Mouse (Mus musculus): ENCODE measurements at regions not wholly inside any gene's neighbourhood (a gene's known extent, or its start where the extent isn't known, plus 50 kb on each side); places are given as distances from the start of the nearest gene placed in this dataset.

DNA sequence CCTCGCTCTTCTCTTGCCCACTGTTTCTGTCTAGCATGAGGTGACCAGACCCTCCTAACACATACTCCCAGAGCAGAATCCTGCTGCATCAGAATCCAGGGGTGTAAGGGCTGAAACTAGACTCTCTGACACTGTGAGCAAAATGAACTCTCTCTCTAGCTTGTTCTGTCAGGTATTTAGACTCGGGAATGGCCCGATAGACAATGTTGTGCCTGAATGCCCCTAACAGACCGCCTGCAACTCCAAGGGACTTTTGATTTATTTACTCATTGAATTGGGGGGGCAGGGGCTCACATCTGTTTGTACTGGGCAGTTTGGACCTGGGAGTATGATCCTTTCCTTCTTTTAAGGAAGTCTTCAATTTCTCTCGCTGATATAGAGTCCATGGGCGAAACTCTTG is 469.3 kb upstream of the Trpc7 start:
- 84% methylated on average over 6 of the region's 6 CpGs for WGBS
- Histone ChIP-seq H3K4me2 (no peak overlapping the region), H3K4me1 (replicated peaks) (no peaks in the 10 kb centered on the region), H3K9ac (no peak overlapping the region), H3K27ac (no peak overlapping the region), H3K27me3 (no peaks in the 10 kb centered on the region), H3K9me3 (replicated peaks) (no peaks in the 10 kb centered on the region), H3K4me3 (no peak overlapping the region), H3K36me3 (no peaks in the 10 kb centered on the region)
- ATAC-seq (replicated peaks; ENCODE audit: insufficient number of reproducible peaks, insufficient read depth, low FRiP score, low read depth): no peak

DNA sequence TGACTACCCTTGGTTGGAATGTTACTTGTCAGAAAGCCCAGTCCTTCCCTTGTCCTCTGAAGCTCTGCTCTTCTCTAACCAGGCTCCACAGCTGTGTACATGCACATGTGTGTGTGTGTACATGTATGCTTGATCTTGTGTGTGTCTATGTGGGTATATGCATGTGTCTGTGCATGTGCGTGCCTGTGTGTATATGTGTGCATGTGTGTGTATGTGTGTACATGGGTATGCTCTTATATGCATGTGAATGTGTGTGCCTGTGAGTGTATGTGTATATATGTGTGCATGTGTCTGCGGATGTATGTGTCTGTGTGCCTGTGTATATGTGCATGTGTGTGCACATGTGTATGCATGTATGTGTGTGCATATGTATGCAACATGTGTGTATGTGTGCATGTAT is 468.6 kb upstream of the Trpc7 start:
- Histone ChIP-seq H3K27ac (no peak overlapping the region), H3K27me3 (no peaks in the 10 kb centered on the region), H3K9ac (no peak overlapping the region), H3K4me2 (no peak overlapping the region), H3K4me1 (replicated peaks) (no peaks in the 10 kb centered on the region), H3K4me3 (no peak overlapping the region), H3K9me3 (replicated peaks) (no peaks in the 10 kb centered on the region), H3K36me3 (no peaks in the 10 kb centered on the region)
- no peak for ATAC-seq (replicated peaks; ENCODE audit: insufficient number of reproducible peaks, insufficient read depth, low FRiP score, low read depth)
- 96% methylated on average over 2 of the region's 2 CpGs for WGBS

DNA sequence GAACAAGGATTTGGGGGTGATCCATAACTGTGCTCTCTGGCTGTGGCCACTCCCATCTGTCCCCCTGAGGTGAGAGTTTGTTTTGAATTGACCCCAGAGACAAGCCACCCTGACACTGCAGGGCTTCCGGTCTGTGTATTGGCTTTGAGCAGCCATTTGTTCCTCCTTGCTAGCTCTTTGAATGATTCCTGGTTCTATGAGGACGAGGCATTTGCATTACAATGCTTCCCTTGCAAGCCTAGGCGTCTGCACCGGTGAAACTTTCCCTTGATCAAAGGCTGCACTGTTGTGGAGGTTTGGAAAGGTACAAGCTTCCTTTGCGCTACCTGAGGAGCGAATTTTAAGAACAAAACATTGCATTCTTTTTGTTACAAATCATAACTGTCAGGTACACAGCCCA is 466.8 kb upstream of the Trpc7 start:
- 28% methylated on average over 6 of the region's 6 CpGs for WGBS
- no peaks in the 10 kb centered on the region for H3K4me1 ChIP-seq (replicated peaks)
- H3K9me3 ChIP-seq (replicated peaks): no peaks in the 10 kb centered on the region
- H3K27me3 ChIP-seq: no peaks in the 10 kb centered on the region
- H3K4me2 ChIP-seq: no peak overlapping the region
- H3K36me3 ChIP-seq: no peaks in the 10 kb centered on the region
- H3K9ac ChIP-seq: no peak overlapping the region
- H3K27ac ChIP-seq: no peak overlapping the region
- H3K4me3 ChIP-seq: no peak overlapping the region
- no peak for ATAC-seq (replicated peaks; ENCODE audit: insufficient number of reproducible peaks, insufficient read depth, low FRiP score, low read depth)

DNA sequence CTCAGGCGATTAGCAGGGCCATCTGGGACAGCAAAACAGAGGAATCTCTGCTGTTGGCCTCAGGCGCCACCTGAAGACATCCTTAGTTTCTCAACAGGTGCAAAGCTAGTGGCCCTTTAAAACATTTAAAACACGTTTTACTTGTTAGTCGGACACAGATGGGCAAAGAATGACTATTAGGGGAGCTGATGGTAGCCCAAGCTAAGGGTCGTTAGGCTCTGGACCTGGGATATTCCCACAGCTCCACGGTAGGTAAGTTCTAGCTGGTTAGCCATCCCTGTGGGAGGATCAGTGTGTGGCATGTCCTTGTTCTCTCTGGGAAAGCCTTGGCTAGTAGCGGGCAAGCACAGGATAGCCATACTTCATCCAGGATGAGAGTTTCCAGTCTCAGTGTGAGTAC is 465.5 kb upstream of the Trpc7 start:
- H3K27me3 ChIP-seq: no peaks in the 10 kb centered on the region
- ATAC-seq (replicated peaks; ENCODE audit: insufficient number of reproducible peaks, insufficient read depth, low FRiP score, low read depth): no peak
- no peak overlapping the region for H3K9ac ChIP-seq
- no peak overlapping the region for H3K4me3 ChIP-seq
- H3K36me3 ChIP-seq: no peaks in the 10 kb centered on the region
- H3K4me1 ChIP-seq (replicated peaks): no peaks in the 10 kb centered on the region
- H3K9me3 ChIP-seq (replicated peaks): no peaks in the 10 kb centered on the region
- H3K4me2 ChIP-seq: no peak overlapping the region
- 74% methylated on average over 7 of the region's 7 CpGs for WGBS
- H3K27ac ChIP-seq: no peak overlapping the region

DNA sequence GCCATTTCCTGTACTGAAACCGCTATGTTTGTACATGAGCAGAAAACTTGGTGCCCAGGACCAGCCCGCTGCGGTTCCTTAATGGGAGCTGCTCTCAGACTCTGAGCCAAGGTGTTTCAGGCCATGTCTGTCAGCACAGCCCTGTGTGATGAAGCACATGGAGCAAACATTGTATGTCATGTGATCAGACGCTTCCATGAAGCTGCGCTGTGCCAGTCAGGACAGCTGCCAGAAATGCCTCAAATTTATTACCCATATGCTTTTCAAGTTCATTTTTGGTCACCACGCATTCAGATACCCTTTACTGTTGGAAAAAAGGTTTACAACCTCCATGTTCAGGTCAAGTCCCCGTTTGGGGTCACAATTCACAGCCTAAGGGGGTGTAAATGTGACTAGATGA is 458.8 kb upstream of the Trpc7 start:
- Histone ChIP-seq H3K4me1 (replicated peaks) (no peaks in the 10 kb centered on the region), H3K27me3 (no peaks in the 10 kb centered on the region), H3K9ac (no peak overlapping the region), H3K4me3 (no peak overlapping the region), H3K4me2 (no peak overlapping the region), H3K27ac (no peak overlapping the region), H3K36me3 (no peaks in the 10 kb centered on the region), H3K9me3 (replicated peaks) (no peaks in the 10 kb centered on the region)
- no peak for ATAC-seq (replicated peaks; ENCODE audit: insufficient number of reproducible peaks, insufficient read depth, low FRiP score, low read depth)
- WGBS: 77% methylated on average over 7 of the region's 7 CpGs

DNA sequence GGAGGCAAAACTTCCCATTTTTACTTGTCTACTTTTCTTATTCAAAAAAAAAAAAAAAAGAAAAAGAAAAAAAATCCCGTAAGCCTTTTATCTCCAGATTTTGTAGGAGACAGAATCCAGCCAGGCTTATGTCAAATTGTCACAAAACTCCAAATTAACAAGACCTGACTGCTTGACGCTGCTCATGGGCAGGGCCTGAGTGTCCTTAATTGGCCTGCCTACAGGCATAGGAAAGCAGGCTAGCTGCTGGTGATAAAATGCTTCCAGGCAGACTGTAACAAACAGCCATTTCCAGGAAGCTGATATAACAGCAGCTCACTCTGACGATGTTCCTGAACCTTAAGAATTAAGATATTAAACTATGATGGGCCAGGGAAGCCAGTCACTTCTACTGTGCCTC is 458.2 kb upstream of the Trpc7 start:
- no peak overlapping the region for H3K4me2 ChIP-seq
- no peak overlapping the region for H3K4me3 ChIP-seq
- ATAC-seq (replicated peaks; ENCODE audit: insufficient number of reproducible peaks, insufficient read depth, low FRiP score, low read depth): no peak
- no peak overlapping the region for H3K9ac ChIP-seq
- H3K9me3 ChIP-seq (replicated peaks): no peaks in the 10 kb centered on the region
- no peaks in the 10 kb centered on the region for H3K27me3 ChIP-seq
- 36% methylated on average over 3 of the region's 3 CpGs for WGBS
- no peaks in the 10 kb centered on the region for H3K36me3 ChIP-seq
- H3K4me1 ChIP-seq (replicated peaks): no peaks in the 10 kb centered on the region
- H3K27ac ChIP-seq: no peak overlapping the region

DNA sequence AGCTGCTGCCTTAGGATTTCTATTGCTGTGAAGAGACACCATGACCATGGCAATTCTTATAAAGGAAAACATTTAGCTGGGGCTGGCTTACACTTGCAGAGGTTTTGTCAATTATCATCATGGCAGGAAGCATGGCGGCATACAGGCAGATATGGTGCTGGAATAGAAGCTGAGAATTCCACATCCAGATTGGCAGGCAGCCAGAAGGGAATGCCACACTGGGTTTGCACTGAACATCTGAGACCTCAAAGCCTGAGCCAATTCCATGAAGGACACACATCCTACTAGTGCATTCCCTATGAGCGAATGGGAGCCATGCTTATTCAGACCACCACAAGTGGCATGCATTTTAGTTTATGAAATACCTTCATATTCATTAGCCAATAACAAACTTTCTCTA is 455.0 kb upstream of the Trpc7 start:
- H3K4me3 ChIP-seq: no peak overlapping the region
- ATAC-seq (replicated peaks; ENCODE audit: insufficient number of reproducible peaks, insufficient read depth, low FRiP score, low read depth): no peak
- 58% methylated on average over 2 of the region's 2 CpGs for WGBS

DNA sequence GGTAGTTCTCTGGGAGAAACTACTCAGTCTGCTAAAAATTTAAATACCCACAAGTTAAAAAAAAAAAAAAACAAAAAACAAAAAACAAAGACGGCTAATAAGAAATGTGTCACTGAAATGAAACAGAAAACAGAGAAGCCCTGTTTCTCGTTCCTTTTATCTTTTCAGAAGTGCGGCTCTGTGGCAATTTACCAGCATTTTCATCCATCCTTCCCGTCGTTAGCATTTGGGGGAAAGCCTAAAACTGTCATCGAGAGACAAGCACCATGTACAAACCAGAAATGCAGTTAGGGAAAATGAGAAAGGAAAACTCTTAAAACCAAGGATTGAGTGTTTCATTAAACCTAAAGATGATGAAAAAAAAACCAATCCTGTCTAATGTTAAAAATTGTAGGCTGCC is 442.9 kb upstream of the Trpc7 start:
- 44% methylated on average over 6 of the region's 6 CpGs for WGBS
- Histone ChIP-seq H3K4me2 (no peak overlapping the region), H3K9ac (no peak overlapping the region), H3K9me3 (replicated peaks) (no peaks in the 10 kb centered on the region), H3K4me1 (replicated peaks) (no peaks in the 10 kb centered on the region), H3K27ac (no peak overlapping the region), H3K36me3 (no peaks in the 10 kb centered on the region), H3K4me3 (no peak overlapping the region), H3K27me3 (no peaks in the 10 kb centered on the region)
- no peak for ATAC-seq (replicated peaks; ENCODE audit: insufficient number of reproducible peaks, insufficient read depth, low FRiP score, low read depth)

More for the DNA sequence above, 455.0 kb upstream of the Trpc7 start:
- Histone ChIP-seq H3K9me3 (replicated peaks) (no peaks in the 10 kb centered on the region), H3K4me1 (replicated peaks) (no peaks in the 10 kb centered on the region), H3K4me2 (no peak overlapping the region), H3K36me3 (no peaks in the 10 kb centered on the region), H3K27ac (no peak overlapping the region), H3K9ac (no peak overlapping the region), H3K27me3 (no peaks in the 10 kb centered on the region)

DNA sequence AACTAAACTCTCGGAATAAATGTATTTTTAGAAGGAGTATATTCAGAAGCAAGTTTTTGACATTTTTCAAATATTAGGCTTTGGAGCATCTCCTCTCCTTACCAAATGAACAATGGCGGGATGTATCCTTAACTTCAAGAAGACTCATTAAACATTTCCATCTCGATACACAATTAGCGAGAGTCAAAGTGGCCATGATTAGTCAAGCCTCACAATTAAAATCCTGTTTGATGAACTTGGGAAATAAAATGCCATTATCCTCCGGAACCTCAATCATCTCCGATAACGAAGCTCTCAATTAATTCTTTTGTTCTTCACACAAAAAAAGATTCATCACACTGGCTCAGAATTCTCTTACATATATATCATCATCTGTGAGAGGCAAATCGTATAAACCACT is 440.8 kb upstream of the Trpc7 start:
- H3K4me2 ChIP-seq: no peak overlapping the region
- no peak for ATAC-seq (replicated peaks; ENCODE audit: insufficient number of reproducible peaks, insufficient read depth, low FRiP score, low read depth)
- WGBS: 91% methylated on average over 8 of the region's 8 CpGs

DNA sequence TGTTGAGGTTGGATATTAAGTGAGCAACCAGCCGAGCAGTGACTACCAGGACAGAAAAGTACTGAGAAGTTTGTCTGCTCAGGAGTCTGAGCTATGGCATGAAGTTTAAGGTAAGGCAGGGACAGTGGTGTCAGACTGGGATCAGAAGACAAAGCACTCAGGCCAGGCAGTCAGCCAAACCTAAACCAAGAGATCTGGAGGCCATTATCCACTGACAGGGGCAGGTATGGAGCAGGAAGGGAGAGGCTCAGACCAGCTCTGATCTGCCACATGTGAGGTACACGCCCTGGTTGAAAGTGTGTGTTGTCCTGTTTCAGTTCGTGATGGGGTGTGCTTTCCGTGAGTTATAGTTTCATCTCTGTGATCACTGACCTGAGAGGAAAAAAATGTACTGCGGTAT is 437.2 kb upstream of the Trpc7 start:
- no peaks in the 10 kb centered on the region for H3K9me3 ChIP-seq (replicated peaks)
- H3K4me3 ChIP-seq: no peak overlapping the region
- ATAC-seq (replicated peaks; ENCODE audit: insufficient number of reproducible peaks, insufficient read depth, low FRiP score, low read depth): no peak
- WGBS: 75% methylated on average over 5 of the region's 5 CpGs
- no peak overlapping the region for H3K4me2 ChIP-seq
- no peaks in the 10 kb centered on the region for H3K36me3 ChIP-seq
- peaks cover 4% of the 10 kb centered on the region; the same call in 1 of the 2 replicates for H3K4me1 ChIP-seq (replicated peaks)
- no peak overlapping the region for H3K27ac ChIP-seq
- no peaks in the 10 kb centered on the region for H3K27me3 ChIP-seq
- no peak overlapping the region for H3K9ac ChIP-seq

More for the DNA sequence above, 440.8 kb upstream of the Trpc7 start:
- no peaks in the 10 kb centered on the region for H3K36me3 ChIP-seq
- H3K27me3 ChIP-seq: no peaks in the 10 kb centered on the region
- peaks cover 4% of the 10 kb centered on the region; the same call in 1 of the 2 replicates for H3K4me1 ChIP-seq (replicated peaks)
- no peak overlapping the region for H3K27ac ChIP-seq
- H3K4me3 ChIP-seq: no peak overlapping the region
- no peak overlapping the region for H3K9ac ChIP-seq
- no peaks in the 10 kb centered on the region for H3K9me3 ChIP-seq (replicated peaks)

DNA sequence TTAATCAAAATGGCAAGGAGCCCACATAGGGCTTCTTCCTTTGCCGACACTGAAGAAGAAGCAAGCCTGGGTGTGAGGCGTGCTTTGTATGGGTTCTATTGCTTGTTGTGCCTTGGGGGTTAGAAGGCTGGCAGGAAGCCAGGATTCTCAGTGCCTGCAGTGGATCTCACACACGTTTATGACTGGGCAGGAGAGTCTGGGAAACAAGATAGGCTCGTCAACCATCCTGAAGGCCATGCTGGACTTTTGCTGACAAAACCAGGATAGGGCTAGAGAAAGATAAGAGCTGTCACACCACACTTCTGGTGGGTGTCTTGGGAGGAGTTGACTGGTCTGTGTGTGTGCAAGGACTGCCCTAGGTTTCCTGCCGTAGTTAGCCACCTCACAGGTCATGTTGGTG is 436.1 kb upstream of the Trpc7 start:
- WGBS: 18% methylated on average over 5 of the region's 5 CpGs
- no peaks in the 10 kb centered on the region for H3K27me3 ChIP-seq
- H3K36me3 ChIP-seq: no peaks in the 10 kb centered on the region
- peaks cover 4% of the 10 kb centered on the region; the same call in 1 of the 2 replicates for H3K4me1 ChIP-seq (replicated peaks)
- H3K9me3 ChIP-seq (replicated peaks): no peaks in the 10 kb centered on the region
- H3K27ac ChIP-seq: no peak overlapping the region
- no peak overlapping the region for H3K9ac ChIP-seq
- ATAC-seq (replicated peaks; ENCODE audit: insufficient number of reproducible peaks, insufficient read depth, low FRiP score, low read depth): peak; percentile 78
- no peak overlapping the region for H3K4me2 ChIP-seq
- H3K4me3 ChIP-seq: no peak overlapping the region

DNA sequence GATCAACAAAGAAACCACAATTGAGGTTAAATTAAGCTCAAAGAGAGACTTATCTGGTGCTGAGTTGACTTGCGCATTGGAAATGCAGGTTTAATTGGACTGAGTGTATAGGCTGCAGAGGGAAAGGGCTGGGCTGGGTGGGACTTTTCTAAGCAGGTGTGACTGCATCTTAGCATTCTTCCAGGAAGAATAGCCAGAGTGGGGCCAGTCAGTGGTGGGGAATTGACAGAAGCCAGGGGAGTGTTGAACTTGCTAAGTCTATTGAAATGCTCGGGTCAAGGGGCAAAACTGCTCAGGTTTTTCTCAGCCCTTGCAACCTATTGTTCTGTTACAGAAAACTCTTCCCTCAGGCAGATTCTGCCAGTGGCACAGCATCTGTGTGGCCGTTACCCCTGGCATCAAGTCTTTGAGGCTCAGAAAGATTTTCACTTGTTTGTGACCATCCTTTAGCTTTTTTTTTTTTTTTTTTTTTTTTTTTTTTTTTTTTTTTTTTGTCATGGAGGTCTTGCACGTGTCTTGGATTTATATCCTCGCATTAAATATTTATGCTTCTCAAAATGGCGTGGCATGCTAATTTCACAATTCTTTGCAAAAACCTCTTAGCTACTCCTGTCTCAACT is 429.6 kb upstream of the Trpc7 start:
- no peak overlapping the region for H3K9ac ChIP-seq
- no peaks in the 10 kb centered on the region for H3K36me3 ChIP-seq
- no peak overlapping the region for H3K27ac ChIP-seq
- no peaks in the 10 kb centered on the region for H3K27me3 ChIP-seq
- ATAC-seq (replicated peaks; ENCODE audit: insufficient number of reproducible peaks, insufficient read depth, low FRiP score, low read depth): no peak
- no peaks in the 10 kb centered on the region for H3K9me3 ChIP-seq (replicated peaks)
- H3K4me3 ChIP-seq: no peak overlapping the region
- 86% methylated on average over 6 of the region's 6 CpGs for WGBS
- H3K4me1 ChIP-seq (replicated peaks): no peaks in the 10 kb centered on the region
- H3K4me2 ChIP-seq: no peak overlapping the region

All from heart, embryonic 15.5 days (tissue).